Mouse (Mus musculus) intestine, postnatal 0 days (tissue): ENCODE results near the gene Osbpl10. TPM values are rescaled to one million over a fixed set of nuclear protein-coding genes. Genes with fewer than 3 reads are reported as not detected.

ENCODE experiments used
- ATAC-seq: fragments of 200-750 bp; cut with Nextera tagmentation; 2 replicates; pipeline ENCODE4 v1.8.0; 2017; ENCODE audit warnings: mild to moderate bottlenecking, moderate TSS enrichment, moderate library complexity
- H3K27ac ChIP-seq: fragments of 300-500 bp; sonication (generic); 2 replicates; pipeline ENCODE4 v1.5.1; 2014; ENCODE audit warnings: mild to moderate bottlenecking, low read depth, low read length, moderate library complexity
- H3K27me3 ChIP-seq: fragments of 300-500 bp; sonication (generic); replicated peaks from 2 replicates; pipeline ENCODE4 v1.6.1; 2014; ENCODE audit warnings: low read length, mixed read lengths; ENCODE audit not compliant: control insufficient read depth, insufficient read depth
- H3K36me3 ChIP-seq: fragments of 300-500 bp; sonication (generic); 2 replicates; pipeline ENCODE4 v1.6.1; 2014; ENCODE audit warnings: mild to moderate bottlenecking, moderate library complexity; ENCODE audit not compliant: control insufficient read depth, insufficient read depth
- H3K4me1 ChIP-seq: fragments of 300-500 bp; sonication (generic); replicated peaks from 2 replicates; pipeline ENCODE4 v1.6.1; 2014; ENCODE audit warnings: antibody characterized with exemption, low read length, mixed read lengths; ENCODE audit not compliant: control insufficient read depth, insufficient read depth
- H3K4me2 ChIP-seq: fragments of 300-500 bp; sonication (generic); replicated peaks from 2 replicates; pipeline ENCODE4 v1.6.1; 2014; ENCODE audit warnings: low read depth, mild to moderate bottlenecking, moderate library complexity
- H3K4me3 ChIP-seq: fragments of 300-500 bp; sonication (generic); 2 replicates; pipeline ENCODE4 v1.5.1; 2014; ENCODE audit warnings: low read depth, low read length
- H3K9ac ChIP-seq: fragments of 300-500 bp; sonication (generic); 2 replicates; pipeline ENCODE4 v1.6.1; 2014; ENCODE audit warnings: mild to moderate bottlenecking, low read depth, low read length
- H3K9me3 ChIP-seq: fragments of 300-500 bp; sonication (generic); 2 replicates; pipeline ENCODE4 v1.6.1; 2016; ENCODE audit warnings: mixed run types; ENCODE audit not compliant: control insufficient read depth
- CTCF ChIP-seq: sonication (generic); IDR thresholded peaks from 2 replicates; pipeline ENCODE4 v1.5.1; 2016; ENCODE audit warnings: low read depth, mild to moderate bottlenecking, control low read depth, antibody characterized with exemption, moderate library complexity
- WGBS: fragments of 180-500 bp; shearing (Covaris S2); extraction: QIAGEN DNeasy Blood & Tissue Kit; methylation state at CpG from one replicate; pipeline ENCODE4 v1.1.7; 2014; 5-methylcytosine and 5-hydroxymethylcytosine counted together
- polyA plus RNA-seq: library from polyadenylated mRNA; unstranded; fragments of >200 nt; fragmentation: Nextera tagmentation; extraction: Ambion mirVana; gene quantifications from 2 replicates; pipeline ENCODE4 v1.2.1, GENCODE M21; 2015

The Osbpl10 gene
- polyA plus RNA-seq, 1 experiment from 2014 or later = 4.3 TPM

DNA sequence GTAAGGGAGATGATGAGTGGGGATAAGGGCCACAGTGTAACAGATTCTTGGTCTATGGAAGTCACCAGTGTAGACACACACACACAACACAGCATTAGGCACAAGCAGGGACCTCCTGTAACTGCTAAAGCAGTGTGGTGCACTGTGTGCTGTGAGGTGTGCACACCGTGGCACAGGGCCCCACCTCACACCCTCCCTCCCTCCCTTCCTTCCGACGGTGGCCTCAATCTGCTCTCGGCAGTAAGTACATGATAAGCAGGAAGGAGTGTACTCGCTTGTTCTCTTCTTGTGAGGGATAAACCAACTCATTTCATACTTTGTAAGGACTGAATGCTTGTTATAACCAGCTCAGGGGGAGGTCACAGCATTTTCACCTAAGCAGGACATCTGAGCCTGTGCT lies 270.8 kb downstream of the Osbpl10 start:
- no peak for ATAC-seq

GRCm38 (mm10) chr9:115257733-115258286 lies 279.4 kb downstream of the Osbpl10 start:
- H3K4me1 ChIP-seq = 0 out of 2 replicates have a peak, but pooled peaks cover 2% of the 10 kb centered on the region
- no peak overlapping the region for H3K9ac ChIP-seq
- H3K9me3 ChIP-seq = no peaks in the 10 kb centered on the region
- ATAC-seq = no peak
- no peak overlapping the region for H3K4me2 ChIP-seq
- no peak for TF ChIP-seq CTCF
- H3K27ac ChIP-seq = no peak overlapping the region
- peaks cover 53% of the 10 kb centered on the region for H3K36me3 ChIP-seq
- 53% methylated on average over 6 of the region's 6 CpGs for WGBS
- H3K4me3 ChIP-seq = no peak overlapping the region
- H3K27me3 ChIP-seq = no peaks in the 10 kb centered on the region

More for the DNA sequence above, 270.8 kb downstream of the Osbpl10 start:
- no peaks in the 10 kb centered on the region for H3K27me3 ChIP-seq
- no peak overlapping the region for H3K9ac ChIP-seq
- no peak overlapping the region for H3K4me3 ChIP-seq
- no peak for TF ChIP-seq CTCF
- 24% methylated on average over 5 of the region's 5 CpGs for WGBS
- H3K9me3 ChIP-seq = no peaks in the 10 kb centered on the region
- H3K36me3 ChIP-seq = peaks cover 80% of the 10 kb centered on the region
- H3K4me2 ChIP-seq = no peak overlapping the region
- H3K27ac ChIP-seq = 0 out of 2 replicates have a peak overlapping the region, but pooled peaks have one; percentile 15
- H3K4me1 ChIP-seq = no peaks in the 10 kb centered on the region

GRCm38 (mm10) chr9:115259866-115260265 lies 281.5 kb downstream of the Osbpl10 start:
- Histone ChIP-seq H3K4me3 (no peak overlapping the region), H3K27me3 (no peaks in the 10 kb centered on the region), H3K9ac (no peak overlapping the region), H3K4me1 (0 out of 2 replicates have a peak, but pooled peaks cover 2% of the 10 kb centered on the region), H3K9me3 (no peaks in the 10 kb centered on the region), H3K27ac (no peak overlapping the region), H3K4me2 (no peak overlapping the region), H3K36me3 (peaks cover 43% of the 10 kb centered on the region)
- ATAC-seq = no peak
- WGBS = 91% methylated on average over 4 of the region's 4 CpGs
- no peak for TF ChIP-seq CTCF

- 0 out of 2 replicates have a peak, but pooled peaks have one; percentile 38 for ATAC-seq
- no peak for TF ChIP-seq CTCF
Measured at GRCm38 (mm10) chr9:115260464-115260863, 282.1 kb downstream of the Osbpl10 start.

DNA sequence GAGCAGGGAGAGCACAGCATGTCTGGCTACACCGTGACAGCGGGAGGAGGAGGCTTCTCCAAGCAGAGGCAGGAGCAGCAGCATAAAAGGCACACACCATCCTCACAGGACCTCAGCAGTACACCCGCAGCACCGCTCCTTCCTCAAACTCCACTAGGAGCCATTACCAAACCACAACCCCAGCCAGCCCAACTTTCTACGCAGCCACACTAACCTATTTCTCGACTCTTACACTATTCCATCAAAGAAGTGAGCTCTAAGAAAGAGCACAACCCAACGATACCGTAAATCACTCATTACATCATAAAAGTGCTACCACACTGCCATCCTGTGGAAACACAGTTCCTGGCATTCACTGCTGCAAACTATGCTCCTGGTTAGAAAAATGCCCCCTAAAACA lies 283.1 kb downstream of the Osbpl10 start:
- 61% methylated on average over 8 of the region's 8 CpGs for WGBS
- no peak overlapping the region for H3K4me2 ChIP-seq
- H3K27me3 ChIP-seq = no peaks in the 10 kb centered on the region
- no peaks in the 10 kb centered on the region for H3K9me3 ChIP-seq
- no peak for ATAC-seq
- H3K4me1 ChIP-seq = 0 out of 2 replicates have a peak, but pooled peaks cover 2% of the 10 kb centered on the region
- peaks cover 39% of the 10 kb centered on the region for H3K36me3 ChIP-seq
- H3K4me3 ChIP-seq = no peak overlapping the region
- no peak overlapping the region for H3K9ac ChIP-seq
- TF ChIP-seq CTCF = peak; percentile 71
- no peak overlapping the region for H3K27ac ChIP-seq

More at GRCm38 (mm10) chr9:115260464-115260863, 282.1 kb downstream of the Osbpl10 start:
- 0 out of 2 replicates have a peak, but pooled peaks cover 2% of the 10 kb centered on the region for H3K4me1 ChIP-seq
- no peaks in the 10 kb centered on the region for H3K9me3 ChIP-seq
- no peak overlapping the region for H3K4me3 ChIP-seq
- no peaks in the 10 kb centered on the region for H3K27me3 ChIP-seq
- no peak overlapping the region for H3K4me2 ChIP-seq
- no peak overlapping the region for H3K9ac ChIP-seq
- WGBS = 45% methylated on average over 7 of the region's 7 CpGs
- peaks cover 39% of the 10 kb centered on the region for H3K36me3 ChIP-seq
- no peak overlapping the region for H3K27ac ChIP-seq

- ATAC-seq = no peak
- 0 out of 2 replicates have a peak, but pooled peaks cover 2% of the 10 kb centered on the region for H3K4me1 ChIP-seq
- no peak overlapping the region for H3K4me2 ChIP-seq
- no peak overlapping the region for H3K9ac ChIP-seq
- H3K27ac ChIP-seq = no peak overlapping the region
- H3K27me3 ChIP-seq = no peaks in the 10 kb centered on the region
- no peak overlapping the region for H3K4me3 ChIP-seq
- 73% methylated on average over 5 of the region's 5 CpGs for WGBS
- H3K36me3 ChIP-seq = peaks cover 38% of the 10 kb centered on the region
- H3K9me3 ChIP-seq = no peaks in the 10 kb centered on the region
- no peak for TF ChIP-seq CTCF
Measured at GRCm38 (mm10) chr9:115261896-115262295, 283.5 kb downstream of the Osbpl10 start.
